Mouse (Mus musculus): ENCODE measurements around the gene Nbea. TPM values are rescaled to one million over a fixed set of nuclear protein-coding genes. Genes with fewer than 3 reads are reported as not detected.
A peak's percentile ranks its signal among the peaks of the same experiment; 100 is the strongest.
"Not testable (repeated sequence)": the region's sequence is repeated elsewhere in the genome, so short reads cannot be mapped to it uniquely, and the experiment has no call there.

The Nbea gene
- polyA plus RNA-seq, 1 experiment from 2014 or later = 6.0 TPM

DNA sequence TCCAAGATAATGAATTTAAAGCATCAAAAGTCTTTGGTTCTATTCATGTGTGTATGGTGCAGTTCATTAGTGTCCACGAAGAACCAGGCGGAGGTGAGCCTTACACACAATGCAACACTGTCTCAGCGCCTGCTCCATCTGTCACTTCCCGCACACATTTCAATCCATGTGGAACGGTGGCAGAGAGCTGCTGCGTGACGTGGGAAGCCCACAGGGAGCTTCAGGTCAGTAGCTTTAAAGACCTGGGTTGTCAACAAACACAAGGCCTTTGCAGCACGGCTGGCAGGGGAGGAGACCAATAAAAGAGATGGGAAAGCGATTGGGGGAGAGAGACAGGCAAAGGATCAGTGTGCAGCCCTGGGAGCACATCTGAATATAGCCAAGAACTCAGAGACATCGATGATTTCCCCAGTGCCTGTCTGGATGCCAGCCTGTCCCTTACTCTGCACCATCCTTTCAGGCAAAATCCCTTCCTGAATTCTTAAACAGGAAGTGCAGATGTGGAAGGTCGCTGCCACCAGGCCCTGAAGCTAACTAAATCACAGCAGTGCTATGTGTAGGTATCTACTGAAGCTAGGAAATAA, 539.4 kb downstream of the Nbea start:
- Histone ChIP-seq H3K27ac (no peak overlapping the region), H3K4me1 (0 out of 2 replicates have a peak, but pooled peaks cover 5% of the 10 kb centered on the region), H3K4me3 (no peak overlapping the region), H3K9ac (no peak overlapping the region), H3K4me2 (no peak overlapping the region), H3K27me3 (no peaks in the 10 kb centered on the region), H3K36me3 (no peaks in the 10 kb centered on the region), H3K9me3 (no peaks in the 10 kb centered on the region)
- ATAC-seq (ENCODE audit: borderline replicate concordance, extremely low read depth, low FRiP score, low TSS enrichment) = no peak
- WGBS = 72% methylated on average over 11 of the region's 11 CpGs

DNA sequence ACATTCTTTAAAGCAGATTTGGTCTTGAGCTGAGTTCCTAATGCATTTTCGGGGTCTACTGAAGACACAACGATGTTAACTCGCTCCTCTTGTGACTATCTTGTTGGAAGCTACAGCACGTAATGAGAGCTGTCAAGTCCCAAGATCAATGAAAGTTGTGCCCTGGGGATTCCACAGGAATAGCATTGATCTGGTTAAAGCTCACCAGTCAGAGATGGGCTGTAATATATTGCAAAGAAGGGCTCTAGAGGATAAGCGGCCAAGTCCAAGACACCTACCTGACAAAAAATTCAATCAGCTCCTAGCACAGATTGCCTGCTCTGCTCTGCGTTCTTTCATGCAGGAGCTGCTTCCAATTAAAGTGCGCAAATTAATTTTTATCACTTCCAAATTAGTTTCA, 545.8 kb downstream of the Nbea start:
- no peak overlapping the region for H3K4me3 ChIP-seq
- no peak overlapping the region for H3K9ac ChIP-seq
- no peaks in the 10 kb centered on the region for H3K4me1 ChIP-seq
- no peaks in the 10 kb centered on the region for H3K36me3 ChIP-seq
- ATAC-seq (ENCODE audit: borderline replicate concordance, extremely low read depth, low FRiP score, low TSS enrichment) = no peak
- H3K4me2 ChIP-seq = no peak overlapping the region
- WGBS = 86% methylated on average over 7 of the region's 7 CpGs
- no peaks in the 10 kb centered on the region for H3K27me3 ChIP-seq
- no peaks in the 10 kb centered on the region for H3K9me3 ChIP-seq
- no peak overlapping the region for H3K27ac ChIP-seq

DNA sequence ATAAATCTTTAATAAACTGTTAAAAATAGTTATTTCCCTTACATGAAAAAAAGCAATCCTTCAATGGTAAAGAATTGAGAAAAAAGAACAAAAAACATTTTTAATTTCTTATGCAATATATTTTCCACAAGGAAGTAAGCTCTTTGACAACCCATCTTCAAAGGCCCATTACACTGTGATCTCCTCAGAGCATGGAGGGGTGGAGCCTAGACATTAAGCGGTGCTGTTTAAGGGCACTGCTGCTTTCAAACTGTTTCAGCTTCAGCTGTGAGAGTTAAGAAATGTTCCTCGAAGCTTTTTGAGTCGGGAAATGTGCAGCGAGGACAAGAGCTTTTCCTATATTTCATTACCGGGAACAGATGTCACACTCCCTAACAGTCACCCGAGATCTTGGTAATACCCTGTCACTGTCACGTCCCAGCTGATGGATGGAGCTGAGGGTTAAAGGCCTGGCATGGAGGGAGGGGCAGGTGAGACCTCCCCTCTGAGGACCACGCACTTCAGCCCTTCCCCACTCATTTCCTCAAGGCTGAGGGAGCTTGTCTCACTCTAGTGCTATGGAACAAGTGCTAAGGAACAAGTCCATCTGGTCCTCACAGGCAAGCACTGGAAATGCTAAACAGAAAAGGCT, 547.8 kb downstream of the Nbea start:
- H3K4me1 ChIP-seq = no peaks in the 10 kb centered on the region
- no peaks in the 10 kb centered on the region for H3K9me3 ChIP-seq
- H3K36me3 ChIP-seq = no peaks in the 10 kb centered on the region
- no peak overlapping the region for H3K4me2 ChIP-seq
- 19% methylated on average over 8 of the region's 8 CpGs for WGBS
- H3K27ac ChIP-seq = no peak overlapping the region
- no peak overlapping the region for H3K9ac ChIP-seq
- no peak for ATAC-seq (ENCODE audit: borderline replicate concordance, extremely low read depth, low FRiP score, low TSS enrichment)
- H3K4me3 ChIP-seq = no peak overlapping the region
- H3K27me3 ChIP-seq = no peaks in the 10 kb centered on the region

DNA sequence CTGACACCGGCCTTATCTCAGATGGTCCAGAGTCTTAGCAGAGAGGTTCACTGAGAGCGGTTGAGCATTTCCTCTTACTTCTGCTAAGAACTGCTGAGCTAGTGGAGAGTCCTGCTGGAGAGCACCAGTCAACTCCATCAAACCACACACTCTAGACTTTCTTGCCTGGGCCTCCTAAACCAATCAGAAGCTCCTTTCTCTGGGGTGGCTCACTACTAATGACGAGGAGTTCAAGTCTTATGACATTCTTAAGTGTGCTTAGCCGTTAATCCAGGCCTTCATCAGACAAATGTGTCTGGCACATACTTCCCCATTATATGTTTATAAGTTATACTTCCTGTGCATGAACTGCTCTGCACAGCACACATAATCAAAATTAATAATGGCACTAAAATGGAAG, 556.4 kb downstream of the Nbea start:
- Histone ChIP-seq H3K4me3 (no peak overlapping the region), H3K36me3 (peaks cover 6% of the 10 kb centered on the region; the same call in 1 of the 2 replicates), H3K9ac (no peak overlapping the region), H3K4me2 (no peak overlapping the region), H3K9me3 (no peaks in the 10 kb centered on the region), H3K4me1 (no peaks in the 10 kb centered on the region), H3K27me3 (no peaks in the 10 kb centered on the region), H3K27ac (no peak overlapping the region)
- no peak for ATAC-seq (ENCODE audit: borderline replicate concordance, extremely low read depth, low FRiP score, low TSS enrichment)
- 47% methylated on average over 4 of the region's 4 CpGs for WGBS

DNA sequence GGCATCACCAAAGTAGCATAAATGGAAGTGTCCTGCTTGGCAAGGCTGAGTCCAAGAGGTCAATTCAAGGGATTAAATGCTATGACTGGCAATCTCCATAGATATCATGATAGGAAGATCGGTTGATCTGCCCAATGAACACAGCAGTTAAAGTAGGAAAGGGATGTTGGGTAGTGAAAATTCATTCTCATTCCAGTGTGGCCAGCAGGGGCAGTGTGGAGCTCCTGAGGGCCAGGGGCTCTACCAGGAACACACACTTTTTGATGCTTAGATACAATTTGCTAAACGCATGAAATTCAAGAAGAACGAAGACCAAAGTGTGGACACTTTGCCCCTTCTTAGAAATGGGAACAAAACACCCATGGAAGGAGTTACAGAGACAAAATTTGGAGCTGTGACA, 561.5 kb downstream of the Nbea start:
- H3K27ac ChIP-seq; H3K9me3 ChIP-seq; H3K4me1 ChIP-seq; H3K4me2 ChIP-seq; H3K36me3 ChIP-seq; H3K27me3 ChIP-seq; H3K9ac ChIP-seq; H3K4me3 ChIP-seq; ATAC-seq (ENCODE audit: borderline replicate concordance, extremely low read depth, low FRiP score, low TSS enrichment): not testable (repeated sequence)
- 85% methylated on average over 3 of the region's 3 CpGs for WGBS

DNA sequence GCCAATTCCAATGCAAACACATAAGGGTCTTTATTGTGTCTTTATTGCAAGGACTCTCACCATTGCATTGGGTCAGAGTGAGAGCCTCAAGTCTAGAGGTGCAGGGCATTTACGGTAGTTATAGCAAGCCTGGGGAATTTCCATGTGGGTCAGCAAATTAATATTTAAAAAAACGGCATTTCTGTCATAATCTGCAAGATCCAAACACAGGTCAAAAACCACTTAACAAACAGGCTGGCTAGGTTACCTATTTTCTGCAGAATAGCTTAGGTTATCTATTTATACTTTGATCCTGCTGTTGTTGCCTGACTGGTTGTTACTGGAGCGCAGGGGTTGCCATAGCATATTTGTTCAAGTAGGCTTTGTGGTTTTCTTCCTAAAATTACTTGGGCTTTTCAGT, 565.1 kb downstream of the Nbea start:
- H3K9me3 ChIP-seq = no peaks in the 10 kb centered on the region
- no peak overlapping the region for H3K4me3 ChIP-seq
- no peak overlapping the region for H3K9ac ChIP-seq
- no peaks in the 10 kb centered on the region for H3K36me3 ChIP-seq
- H3K4me1 ChIP-seq = no peaks in the 10 kb centered on the region
- 85% methylated on average over 3 of the region's 3 CpGs for WGBS
- no peak for ATAC-seq (ENCODE audit: borderline replicate concordance, extremely low read depth, low FRiP score, low TSS enrichment)
- no peak overlapping the region for H3K4me2 ChIP-seq
- no peaks in the 10 kb centered on the region for H3K27me3 ChIP-seq
- no peak overlapping the region for H3K27ac ChIP-seq

DNA sequence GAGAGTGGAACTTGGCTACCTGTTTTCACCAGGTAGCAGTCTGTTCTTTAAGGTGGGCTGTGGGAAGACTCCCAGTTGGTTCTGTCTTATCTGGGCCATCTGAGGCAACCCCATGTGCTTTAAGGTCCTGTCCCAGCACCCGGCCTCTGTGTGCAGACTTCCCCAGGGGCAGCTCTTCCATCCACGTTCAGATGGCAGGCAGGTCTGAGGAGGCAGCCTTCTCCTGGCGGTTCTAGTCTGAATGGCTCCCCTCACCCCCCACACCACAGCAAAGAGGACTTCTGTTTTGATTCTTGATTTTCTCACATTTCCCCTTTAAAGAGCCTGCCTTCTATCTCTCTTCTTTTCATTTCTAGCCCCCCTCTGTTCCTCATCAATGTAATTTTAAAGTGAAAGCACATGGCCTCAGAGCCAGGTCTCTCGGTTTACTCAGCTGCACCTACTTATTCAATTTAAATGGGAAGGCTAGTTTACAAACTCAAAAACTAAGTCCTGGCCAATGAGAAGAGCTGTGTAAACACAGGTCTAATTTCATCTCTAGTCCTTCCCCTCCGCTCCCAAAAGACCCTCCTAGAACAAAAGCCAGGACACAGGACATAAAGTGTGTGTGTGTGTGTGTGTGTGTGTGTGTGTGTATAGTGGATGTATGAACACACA, 570.9 kb downstream of the Nbea start:
- no peak overlapping the region for H3K9ac ChIP-seq
- H3K27me3 ChIP-seq = no peaks in the 10 kb centered on the region
- H3K4me2 ChIP-seq = no peak overlapping the region
- H3K27ac ChIP-seq = no peak overlapping the region
- H3K4me3 ChIP-seq = no peak overlapping the region
- peak; percentile 46; the same call in 1 of the 2 replicates for ATAC-seq (ENCODE audit: borderline replicate concordance, extremely low read depth, low FRiP score, low TSS enrichment)
- H3K36me3 ChIP-seq = no peaks in the 10 kb centered on the region
- 0 out of 2 replicates have a peak, but pooled peaks cover 3% of the 10 kb centered on the region for H3K4me1 ChIP-seq
- H3K9me3 ChIP-seq = no peaks in the 10 kb centered on the region
- WGBS = 35% methylated on average over 5 of the region's 5 CpGs

DNA sequence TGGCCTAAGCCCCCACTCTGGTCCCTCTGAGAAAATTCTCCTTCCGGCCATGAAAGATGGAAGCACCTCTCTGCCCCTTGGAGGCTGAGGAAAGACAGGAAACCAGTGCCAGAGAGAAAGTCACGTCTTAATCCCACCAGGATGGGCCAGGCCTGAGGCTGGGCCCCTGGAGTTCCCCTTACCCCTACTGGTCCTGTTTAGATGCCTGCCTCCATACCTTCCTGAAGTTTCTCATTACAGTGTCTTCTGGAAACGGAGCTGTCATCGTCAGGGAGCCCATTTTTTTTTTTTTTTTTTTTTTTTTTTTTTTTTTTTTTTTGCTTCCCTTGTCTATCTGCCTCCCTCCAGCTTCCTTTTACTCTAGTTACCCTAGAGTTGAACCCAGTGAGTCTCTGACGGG, 571.5 kb downstream of the Nbea start:
- Histone ChIP-seq H3K9me3 (no peaks in the 10 kb centered on the region), H3K36me3 (no peaks in the 10 kb centered on the region), H3K27me3 (no peaks in the 10 kb centered on the region), H3K4me3 (no peak overlapping the region), H3K27ac (peak overlapping the region; percentile 15; the same call in 1 of the 2 replicates), H3K4me1 (0 out of 2 replicates have a peak, but pooled peaks cover 3% of the 10 kb centered on the region), H3K9ac (no peak overlapping the region), H3K4me2 (no peak overlapping the region)
- WGBS = 54% methylated on average over 5 of the region's 5 CpGs
- no peak for ATAC-seq (ENCODE audit: borderline replicate concordance, extremely low read depth, low FRiP score, low TSS enrichment)

DNA sequence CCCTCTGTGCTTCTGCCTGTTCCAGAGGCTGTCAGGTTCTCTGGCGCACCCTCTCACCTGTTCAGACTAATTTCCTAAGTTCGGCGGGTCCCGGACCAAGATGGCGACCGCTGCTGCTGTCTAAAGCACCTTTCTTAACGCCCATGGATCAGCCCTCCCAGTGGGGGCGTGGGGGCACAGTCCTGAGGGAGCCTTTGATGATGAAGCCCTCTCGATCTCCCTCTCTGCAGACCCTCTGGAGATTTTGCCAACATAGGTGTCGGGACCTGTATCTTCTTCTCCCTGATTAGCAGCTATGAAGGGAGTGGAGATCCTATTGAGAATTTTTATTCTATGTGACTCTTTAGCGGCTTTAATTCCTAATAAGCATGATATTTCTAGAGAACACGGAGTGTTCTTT, 573.3 kb downstream of the Nbea start:
- Histone ChIP-seq H3K27me3 (no peaks in the 10 kb centered on the region), H3K27ac (no peak overlapping the region), H3K4me3 (no peak overlapping the region), H3K36me3 (no peaks in the 10 kb centered on the region), H3K9me3 (no peaks in the 10 kb centered on the region), H3K4me2 (no peak overlapping the region), H3K9ac (no peak overlapping the region), H3K4me1 (0 out of 2 replicates have a peak, but pooled peaks cover 3% of the 10 kb centered on the region)
- no peak for ATAC-seq (ENCODE audit: borderline replicate concordance, extremely low read depth, low FRiP score, low TSS enrichment)
- 91% methylated on average over 11 of the region's 12 CpGs for WGBS

DNA sequence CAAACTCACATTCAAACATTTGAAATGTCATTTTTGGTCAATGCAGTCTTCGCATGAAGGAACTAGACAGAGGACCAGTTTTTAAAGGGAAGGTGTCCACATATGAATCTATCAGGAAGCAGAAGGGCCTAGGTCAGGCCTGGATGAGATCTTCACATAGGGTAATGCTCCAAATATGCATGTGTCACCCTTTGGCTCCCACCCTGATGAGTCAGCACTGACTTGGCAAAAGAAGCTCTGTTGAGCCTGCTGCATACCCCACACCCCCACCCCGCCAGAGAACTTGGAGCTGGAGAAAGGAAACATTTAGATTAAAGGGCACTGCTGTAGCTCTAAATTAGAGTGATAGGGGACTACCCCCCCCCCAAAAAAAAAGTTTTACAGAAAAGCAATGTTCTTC, 583.2 kb downstream of the Nbea start:
- no peaks in the 10 kb centered on the region for H3K36me3 ChIP-seq
- ATAC-seq (ENCODE audit: borderline replicate concordance, extremely low read depth, low FRiP score, low TSS enrichment) = no peak
- no peak overlapping the region for H3K27ac ChIP-seq
- peaks cover 12% of the 10 kb centered on the region for H3K4me1 ChIP-seq
- no peaks in the 10 kb centered on the region for H3K9me3 ChIP-seq
- WGBS = 58% methylated on average over 2 of the region's 2 CpGs
- no peak overlapping the region for H3K9ac ChIP-seq
- no peak overlapping the region for H3K4me3 ChIP-seq
- H3K4me2 ChIP-seq = no peak overlapping the region
- H3K27me3 ChIP-seq = no peaks in the 10 kb centered on the region

DNA sequence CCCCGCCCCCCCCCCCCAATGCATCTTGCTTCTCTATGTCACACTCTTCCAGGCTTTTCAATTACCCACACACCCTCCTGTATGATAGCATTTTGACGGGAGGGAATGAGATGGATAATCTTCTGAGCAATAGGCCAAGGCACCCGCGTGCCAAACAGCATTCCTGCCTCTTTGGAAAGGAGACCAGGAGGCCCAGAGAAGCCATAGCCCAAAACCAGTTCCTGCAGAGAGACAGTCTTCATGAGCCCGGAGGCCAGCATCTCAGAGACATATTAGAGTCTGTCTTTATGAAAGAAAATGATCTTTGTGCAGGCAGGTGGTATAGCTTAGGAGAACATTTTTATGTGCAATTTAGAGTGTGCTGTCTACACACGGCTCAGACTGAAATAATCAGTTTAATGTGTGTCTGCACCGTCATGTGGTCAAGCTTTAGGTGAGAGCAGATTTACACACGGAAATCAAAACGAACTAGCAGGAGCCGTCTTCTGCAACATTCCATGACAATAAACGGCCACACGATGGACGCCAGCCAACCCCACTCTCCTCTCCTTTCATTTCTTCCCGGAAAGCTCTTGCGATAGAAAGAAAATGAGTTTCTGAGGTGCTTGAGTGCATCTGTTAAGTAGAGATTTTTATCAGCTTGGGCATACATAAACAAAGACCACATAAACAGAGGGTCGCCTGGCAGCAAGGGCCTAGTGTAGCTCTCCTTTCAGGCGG, 584.0 kb downstream of the Nbea start:
- Histone ChIP-seq H3K27me3 (no peaks in the 10 kb centered on the region), H3K4me3 (no peak overlapping the region), H3K9me3 (no peaks in the 10 kb centered on the region), H3K9ac (no peak overlapping the region), H3K4me2 (0 out of 2 replicates have a peak overlapping the region, but pooled peaks have one; percentile 10), H3K27ac (no peak overlapping the region), H3K36me3 (no peaks in the 10 kb centered on the region), H3K4me1 (peaks cover 12% of the 10 kb centered on the region)
- 27% methylated on average over 17 of the region's 17 CpGs for WGBS
- no peak for ATAC-seq (ENCODE audit: borderline replicate concordance, extremely low read depth, low FRiP score, low TSS enrichment)

DNA sequence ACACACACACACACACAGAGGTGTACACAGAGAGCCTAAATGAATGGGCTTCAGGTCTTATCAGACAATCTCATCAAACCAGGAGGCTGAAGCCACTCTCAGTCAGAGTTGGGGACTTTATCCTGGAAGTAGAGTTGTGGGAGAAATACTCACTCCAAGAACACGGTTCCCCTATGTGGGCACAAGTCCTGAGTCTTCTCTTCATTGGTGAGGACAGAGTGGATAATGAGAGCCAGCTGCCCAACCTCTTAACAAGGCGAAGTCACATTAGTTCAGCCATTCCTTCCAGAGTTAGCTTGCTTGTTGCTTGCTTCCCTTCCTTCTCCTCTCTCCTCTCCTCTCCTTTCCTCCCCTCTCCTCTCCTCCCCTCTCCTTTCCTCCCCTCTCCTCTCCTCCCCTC, 584.8 kb downstream of the Nbea start:
- H3K9ac ChIP-seq = no peak overlapping the region
- 60% methylated on average over 2 of the region's 2 CpGs for WGBS
- H3K36me3 ChIP-seq = no peaks in the 10 kb centered on the region
- no peak overlapping the region for H3K4me3 ChIP-seq
- no peak overlapping the region for H3K4me2 ChIP-seq
- ATAC-seq (ENCODE audit: borderline replicate concordance, extremely low read depth, low FRiP score, low TSS enrichment) = no peak
- H3K27ac ChIP-seq = no peak overlapping the region
- H3K9me3 ChIP-seq = no peaks in the 10 kb centered on the region
- peaks cover 12% of the 10 kb centered on the region for H3K4me1 ChIP-seq
- no peaks in the 10 kb centered on the region for H3K27me3 ChIP-seq
